Mouse (Mus musculus): ENCODE results near the gene Mgat3. TPM values are rescaled to one million over a fixed set of nuclear protein-coding genes. Genes with fewer than 3 reads are reported as not detected.

Gene Mgat3
- polyA plus RNA-seq, 1 experiment from 2014 or later: 3.0 TPM

DNA sequence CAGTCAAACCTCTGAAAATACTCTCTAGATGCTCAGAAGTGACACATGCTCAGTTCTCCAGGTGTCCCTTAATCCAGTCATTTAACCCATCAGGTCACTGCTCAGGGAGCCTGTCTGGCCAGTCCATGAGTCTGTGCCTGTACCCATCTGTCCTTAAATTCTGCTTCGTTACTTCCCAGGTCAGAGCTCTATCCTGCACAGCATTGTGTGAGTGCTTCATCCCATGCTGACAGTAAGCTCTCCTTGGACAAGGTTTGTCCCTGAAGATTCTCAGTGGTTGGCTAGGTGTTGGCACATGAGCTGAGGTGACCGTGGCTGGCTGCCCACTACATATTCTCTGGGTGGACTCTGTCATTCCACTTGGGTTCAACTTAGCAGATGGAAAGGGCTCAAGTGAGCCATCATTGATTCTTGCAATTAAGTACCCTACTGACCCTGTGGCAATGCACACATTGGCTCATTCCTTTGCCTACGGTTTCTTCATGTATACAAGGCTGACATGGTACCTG, 32.6 kb downstream of the Mgat3 start:
- H3K36me3 ChIP-seq (ENCODE audit: insufficient read depth, low read length): no peaks in the 10 kb centered on the region
- TF ChIP-seq EP300 (IDR thresholded peaks at IDR 0.05) (no peak), CTCF (IDR thresholded peaks at IDR 0.05) (no peak)
- no peak overlapping the region for H3K4me3 ChIP-seq (ENCODE audit: low read depth, low read length)
- H3K4me2 ChIP-seq (replicated peaks; ENCODE audit: low read depth, low read length): no peak overlapping the region
- whole genome bisulfite sequencing: 84% methylated on average over 3 of the region's 3 CpGs
- no peaks in the 10 kb centered on the region for H3K9me3 ChIP-seq (ENCODE audit: low read length)
- H3K27me3 ChIP-seq (replicated peaks; ENCODE audit: insufficient read depth, low read length): no peaks in the 10 kb centered on the region
- H3K4me1 ChIP-seq (ENCODE audit: insufficient read depth, low read depth, low read length): no peaks in the 10 kb centered on the region
- DNase-seq (ENCODE audit: low spot score) (no peak), ATAC-seq (no peak)
- H3K27ac ChIP-seq (ENCODE audit: low read length): no peak overlapping the region
- H3K9ac ChIP-seq (replicated peaks; ENCODE audit: low read depth): no peak overlapping the region

DNA sequence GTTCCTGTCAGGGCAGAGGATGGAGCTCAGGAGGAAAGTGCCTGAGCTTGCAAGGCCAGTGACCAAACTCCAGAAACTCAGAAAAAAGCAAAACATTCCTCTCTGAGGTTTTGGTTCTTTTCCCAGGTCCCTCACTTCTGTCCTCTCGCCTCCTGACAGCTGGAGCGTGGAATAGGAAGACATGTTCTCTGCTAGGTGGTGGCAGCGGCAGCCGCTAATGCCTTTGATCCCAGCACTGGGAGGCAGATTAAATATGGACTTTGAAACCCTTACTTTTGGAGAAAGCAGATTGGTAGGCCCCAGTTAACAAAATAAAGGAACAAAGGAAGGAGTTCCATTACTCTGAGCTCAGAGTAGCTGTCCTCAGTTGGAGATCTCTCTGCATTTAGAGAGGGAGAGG, 34.9 kb downstream of the Mgat3 start:
- Histone ChIP-seq H3K9me3 (ENCODE audit: low read length) (no peaks in the 10 kb centered on the region), H3K9ac (replicated peaks; ENCODE audit: low read depth) (no peak overlapping the region), H3K4me1 (ENCODE audit: insufficient read depth, low read depth, low read length) (no peaks in the 10 kb centered on the region), H3K27me3 (replicated peaks; ENCODE audit: insufficient read depth, low read length) (no peaks in the 10 kb centered on the region), H3K36me3 (ENCODE audit: insufficient read depth, low read length) (no peaks in the 10 kb centered on the region), H3K4me3 (ENCODE audit: low read depth, low read length) (no peak overlapping the region), H3K4me2 (replicated peaks; ENCODE audit: low read depth, low read length) (no peak overlapping the region), H3K27ac (ENCODE audit: low read length) (no peak overlapping the region)
- WGBS: 30% methylated on average over 4 of the region's 4 CpGs
- DNase-seq (ENCODE audit: low spot score) (no peak), ATAC-seq (no peak)
- TF ChIP-seq CTCF (IDR thresholded peaks at IDR 0.05) (no peak), EP300 (IDR thresholded peaks at IDR 0.05) (no peak)

DNA sequence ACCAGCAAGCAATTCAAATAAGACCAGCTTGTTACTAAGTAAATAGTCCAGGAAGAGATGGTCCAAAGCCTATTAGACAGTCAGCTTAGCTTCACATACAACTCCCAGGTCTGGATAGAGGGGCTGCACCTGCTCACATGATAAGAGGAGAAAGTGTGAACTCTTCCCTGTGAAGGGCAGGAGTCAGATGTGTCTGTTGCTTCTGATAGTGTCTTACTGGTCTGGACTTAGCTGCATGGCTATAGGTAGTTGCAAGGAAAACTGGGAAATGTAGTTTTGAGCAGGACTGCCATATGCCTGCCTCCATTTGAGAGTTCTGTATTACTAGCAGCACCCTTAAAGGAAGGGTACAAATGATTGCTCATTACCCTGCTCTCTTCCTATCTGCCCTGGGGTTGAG, 40.2 kb downstream of the Mgat3 start:
- Histone ChIP-seq H3K9me3 (ENCODE audit: low read length) (no peaks in the 10 kb centered on the region), H3K4me2 (replicated peaks; ENCODE audit: low read depth, low read length) (no peak overlapping the region), H3K4me3 (ENCODE audit: low read depth, low read length) (no peak overlapping the region), H3K27me3 (replicated peaks; ENCODE audit: insufficient read depth, low read length) (no peaks in the 10 kb centered on the region), H3K4me1 (ENCODE audit: insufficient read depth, low read depth, low read length) (no peaks in the 10 kb centered on the region), H3K9ac (replicated peaks; ENCODE audit: low read depth) (no peak overlapping the region), H3K27ac (ENCODE audit: low read length) (no peak overlapping the region), H3K36me3 (ENCODE audit: insufficient read depth, low read length) (no peaks in the 10 kb centered on the region)
- no peak for ATAC-seq
- TF ChIP-seq CTCF (IDR thresholded peaks at IDR 0.05): no peak
- no peak for TF ChIP-seq EP300 (IDR thresholded peaks at IDR 0.05)
- DNase-seq (ENCODE audit: low spot score): no peak

GRCm38 (mm10) chr15:80215716-80216479, 42.4 kb downstream of the Mgat3 start:
- TF ChIP-seq EP300 (IDR thresholded peaks at IDR 0.05): no peak
- TF ChIP-seq CTCF (IDR thresholded peaks at IDR 0.05): peak; percentile 66
- H3K4me3 ChIP-seq (ENCODE audit: low read depth, low read length): no peak overlapping the region
- H3K27ac ChIP-seq (ENCODE audit: low read length): no peak overlapping the region
- H3K4me1 ChIP-seq (ENCODE audit: insufficient read depth, low read depth, low read length): no peaks in the 10 kb centered on the region
- WGBS: 12% methylated on average over 10 of the region's 10 CpGs
- peak; percentile 39 for DNase-seq (ENCODE audit: low spot score)
- no peak overlapping the region for H3K9ac ChIP-seq (replicated peaks; ENCODE audit: low read depth)
- no peaks in the 10 kb centered on the region for H3K36me3 ChIP-seq (ENCODE audit: insufficient read depth, low read length)
- ATAC-seq: no peak
- H3K27me3 ChIP-seq (replicated peaks; ENCODE audit: insufficient read depth, low read length): no peaks in the 10 kb centered on the region
- H3K9me3 ChIP-seq (ENCODE audit: low read length): no peaks in the 10 kb centered on the region
- no peak overlapping the region for H3K4me2 ChIP-seq (replicated peaks; ENCODE audit: low read depth, low read length)

DNA sequence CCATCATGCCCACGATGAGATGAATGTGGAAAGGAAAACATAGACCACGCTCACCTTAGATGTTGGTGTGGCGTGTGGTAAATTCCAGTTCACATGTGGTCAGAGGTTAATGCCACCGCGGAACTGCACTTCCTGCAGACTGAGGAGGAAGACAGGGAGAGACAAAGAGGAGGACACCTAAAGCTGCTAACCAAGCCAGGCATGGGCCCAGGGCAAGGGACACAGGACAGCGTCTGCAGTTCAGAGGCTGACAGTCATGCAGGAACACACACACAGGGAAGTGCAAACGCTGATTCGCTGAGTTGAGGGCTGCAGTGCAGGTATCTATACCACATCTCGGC, 42.9 kb downstream of the Mgat3 start:
- Histone ChIP-seq H3K9ac (replicated peaks; ENCODE audit: low read depth) (no peak overlapping the region), H3K4me3 (ENCODE audit: low read depth, low read length) (no peak overlapping the region), H3K4me2 (replicated peaks; ENCODE audit: low read depth, low read length) (no peak overlapping the region), H3K4me1 (ENCODE audit: insufficient read depth, low read depth, low read length) (no peaks in the 10 kb centered on the region), H3K9me3 (ENCODE audit: low read length) (no peaks in the 10 kb centered on the region), H3K36me3 (ENCODE audit: insufficient read depth, low read length) (no peaks in the 10 kb centered on the region), H3K27me3 (replicated peaks; ENCODE audit: insufficient read depth, low read length) (no peaks in the 10 kb centered on the region), H3K27ac (ENCODE audit: low read length) (no peak overlapping the region)
- no peak for ATAC-seq
- DNase-seq (ENCODE audit: low spot score): no peak
- WGBS: 55% methylated on average over 9 of the region's 9 CpGs
- TF ChIP-seq CTCF (IDR thresholded peaks at IDR 0.05): no peak
- TF ChIP-seq EP300 (IDR thresholded peaks at IDR 0.05): no peak

- no peak overlapping the region for H3K27ac ChIP-seq (ENCODE audit: low read length)
- no peak overlapping the region for H3K9ac ChIP-seq (replicated peaks; ENCODE audit: low read depth)
- ATAC-seq: no peak
- H3K4me1 ChIP-seq (ENCODE audit: insufficient read depth, low read depth, low read length): no peaks in the 10 kb centered on the region
- H3K9me3 ChIP-seq (ENCODE audit: low read length): no peaks in the 10 kb centered on the region
- no peak overlapping the region for H3K4me3 ChIP-seq (ENCODE audit: low read depth, low read length)
- H3K36me3 ChIP-seq (ENCODE audit: insufficient read depth, low read length): no peaks in the 10 kb centered on the region
- H3K4me2 ChIP-seq (replicated peaks; ENCODE audit: low read depth, low read length): no peak overlapping the region
- no peak for DNase-seq (ENCODE audit: low spot score)
- H3K27me3 ChIP-seq (replicated peaks; ENCODE audit: insufficient read depth, low read length): no peaks in the 10 kb centered on the region
- 85% methylated on average over 10 of the region's 10 CpGs for WGBS
- no peak for TF ChIP-seq CTCF (IDR thresholded peaks at IDR 0.05)
- no peak for TF ChIP-seq EP300 (IDR thresholded peaks at IDR 0.05)
Measured at GRCm38 (mm10) chr15:80217476-80217875, 44.0 kb downstream of the Mgat3 start.
